Mouse (Mus musculus): ENCODE measurements around the gene Izumo4. TPM values are rescaled to one million over a fixed set of nuclear protein-coding genes. Genes with fewer than 3 reads are reported as not detected.
A peak's percentile ranks its signal among the peaks of the same experiment; 100 is the strongest.

Izumo4 gene
- polyA plus RNA-seq, 1 experiment from 2014 or later = 10.4 TPM

- H3K4me1 ChIP-seq (ENCODE audit: control insufficient read depth, low read depth, low read length) = peaks cover 55% of the 10 kb centered on the region
- peak overlapping the region; percentile 73 for H3K9ac ChIP-seq (ENCODE audit: low read depth, low read length)
- 0 out of 2 replicates have a peak overlapping the region, but pooled peaks have one; percentile 80 for H3K4me2 ChIP-seq (ENCODE audit: low read depth, low read length)
Observed at GRCm38 (mm10) chr10:80679556-80680259, 22.3 kb upstream of the Izumo4 start.

GRCm38 (mm10) chr10:80680260-80680696 lies 21.7 kb upstream of the Izumo4 start:
- no peaks in the 10 kb centered on the region for H3K27me3 ChIP-seq (ENCODE audit: control insufficient read depth, insufficient read depth, low read depth, low read length)
- no peak overlapping the region for H3K4me3 ChIP-seq (ENCODE audit: low read depth, low read length)
- H3K4me1 ChIP-seq (ENCODE audit: control insufficient read depth, low read depth, low read length) = peaks cover 54% of the 10 kb centered on the region
- no peak for ATAC-seq (ENCODE audit: low read depth)
- peak overlapping the region; percentile 100 for H3K27ac ChIP-seq (ENCODE audit: low read length)
- 59% methylated on average over 2 of the region's 2 CpGs for WGBS (ENCODE audit: insufficient replicate concordance)
- no peaks in the 10 kb centered on the region for H3K36me3 ChIP-seq (ENCODE audit: control insufficient read depth, insufficient read depth)
- no peaks in the 10 kb centered on the region for H3K9me3 ChIP-seq (replicated peaks; ENCODE audit: control insufficient read depth, low read length)
- peak overlapping the region; percentile 17; the same call in 1 of the 2 replicates for H3K9ac ChIP-seq (ENCODE audit: low read depth, low read length)
- no peak overlapping the region for H3K4me2 ChIP-seq (ENCODE audit: low read depth, low read length)

More at GRCm38 (mm10) chr10:80679556-80680259, 22.3 kb upstream of the Izumo4 start:
- 52% methylated on average over 9 of the region's 9 CpGs for WGBS (ENCODE audit: insufficient replicate concordance)
- Histone ChIP-seq H3K4me3 (ENCODE audit: low read depth, low read length) (no peak overlapping the region), H3K36me3 (ENCODE audit: control insufficient read depth, insufficient read depth) (no peaks in the 10 kb centered on the region), H3K27me3 (ENCODE audit: control insufficient read depth, insufficient read depth, low read depth, low read length) (no peaks in the 10 kb centered on the region), H3K9me3 (replicated peaks; ENCODE audit: control insufficient read depth, low read length) (no peaks in the 10 kb centered on the region), H3K27ac (ENCODE audit: low read length) (peak overlapping the region; percentile 100)
- no peak for ATAC-seq (ENCODE audit: low read depth)

- no peak overlapping the region for H3K9ac ChIP-seq (ENCODE audit: low read depth, low read length)
- H3K27ac ChIP-seq (ENCODE audit: low read length) = peak overlapping the region; percentile 24
- no peaks in the 10 kb centered on the region for H3K9me3 ChIP-seq (replicated peaks; ENCODE audit: control insufficient read depth, low read length)
- no peak overlapping the region for H3K4me2 ChIP-seq (ENCODE audit: low read depth, low read length)
- peaks cover 9% of the 10 kb centered on the region for H3K36me3 ChIP-seq (ENCODE audit: control insufficient read depth, insufficient read depth)
- peaks cover 57% of the 10 kb centered on the region for H3K4me1 ChIP-seq (ENCODE audit: control insufficient read depth, low read depth, low read length)
- H3K27me3 ChIP-seq (ENCODE audit: control insufficient read depth, insufficient read depth, low read depth, low read length) = no peaks in the 10 kb centered on the region
- no peak overlapping the region for H3K4me3 ChIP-seq (ENCODE audit: low read depth, low read length)
- 77% methylated on average over 6 of the region's 6 CpGs for WGBS (ENCODE audit: insufficient replicate concordance)
- ATAC-seq (ENCODE audit: low read depth) = no peak
Observed at GRCm38 (mm10) chr10:80682003-80682402, 20.0 kb upstream of the Izumo4 start.

GRCm38 (mm10) chr10:80683647-80684046 lies 18.3 kb upstream of the Izumo4 start:
- no peak for ATAC-seq (ENCODE audit: low read depth)
- Histone ChIP-seq H3K9me3 (replicated peaks; ENCODE audit: control insufficient read depth, low read length) (no peaks in the 10 kb centered on the region), H3K4me1 (ENCODE audit: control insufficient read depth, low read depth, low read length) (peaks cover 40% of the 10 kb centered on the region), H3K4me3 (ENCODE audit: low read depth, low read length) (no peak overlapping the region), H3K4me2 (ENCODE audit: low read depth, low read length) (no peak overlapping the region), H3K27me3 (ENCODE audit: control insufficient read depth, insufficient read depth, low read depth, low read length) (no peaks in the 10 kb centered on the region), H3K36me3 (ENCODE audit: control insufficient read depth, insufficient read depth) (peaks cover 11% of the 10 kb centered on the region), H3K27ac (ENCODE audit: low read length) (peak overlapping the region; percentile 88), H3K9ac (ENCODE audit: low read depth, low read length) (peak overlapping the region; percentile 7; the same call in 1 of the 2 replicates)
- WGBS (ENCODE audit: insufficient replicate concordance) = 80% methylated on average over 1 of the region's 1 CpGs

GRCm38 (mm10) chr10:80684214-80684613 lies 17.8 kb upstream of the Izumo4 start:
- Histone ChIP-seq H3K4me2 (ENCODE audit: low read depth, low read length) (no peak overlapping the region), H3K27me3 (ENCODE audit: control insufficient read depth, insufficient read depth, low read depth, low read length) (no peaks in the 10 kb centered on the region), H3K4me1 (ENCODE audit: control insufficient read depth, low read depth, low read length) (peaks cover 35% of the 10 kb centered on the region), H3K9me3 (replicated peaks; ENCODE audit: control insufficient read depth, low read length) (no peaks in the 10 kb centered on the region), H3K4me3 (ENCODE audit: low read depth, low read length) (no peak overlapping the region), H3K36me3 (ENCODE audit: control insufficient read depth, insufficient read depth) (peaks cover 11% of the 10 kb centered on the region), H3K9ac (ENCODE audit: low read depth, low read length) (peak overlapping the region; percentile 19), H3K27ac (ENCODE audit: low read length) (peak overlapping the region; percentile 88)
- 44% methylated on average over 6 of the region's 6 CpGs for WGBS (ENCODE audit: insufficient replicate concordance)
- peak; percentile 70 for ATAC-seq (ENCODE audit: low read depth)

GRCm38 (mm10) chr10:80684984-80685383 lies 17.0 kb upstream of the Izumo4 start:
- Histone ChIP-seq H3K27me3 (ENCODE audit: control insufficient read depth, insufficient read depth, low read depth, low read length) (no peaks in the 10 kb centered on the region), H3K36me3 (ENCODE audit: control insufficient read depth, insufficient read depth) (peaks cover 19% of the 10 kb centered on the region), H3K4me2 (ENCODE audit: low read depth, low read length) (peak overlapping the region; percentile 53), H3K9me3 (replicated peaks; ENCODE audit: control insufficient read depth, low read length) (no peaks in the 10 kb centered on the region), H3K27ac (ENCODE audit: low read length) (peak overlapping the region; percentile 88), H3K4me1 (ENCODE audit: control insufficient read depth, low read depth, low read length) (peaks cover 27% of the 10 kb centered on the region), H3K4me3 (ENCODE audit: low read depth, low read length) (peak overlapping the region; percentile 18; the same call in 1 of the 2 replicates), H3K9ac (ENCODE audit: low read depth, low read length) (peak overlapping the region; percentile 44)
- peak; percentile 82 for ATAC-seq (ENCODE audit: low read depth)
- WGBS (ENCODE audit: insufficient replicate concordance) = 27% methylated on average over 4 of the region's 4 CpGs

GRCm38 (mm10) chr10:80686617-80687016 lies 15.4 kb upstream of the Izumo4 start:
- Histone ChIP-seq H3K4me1 (ENCODE audit: control insufficient read depth, low read depth, low read length) (peaks cover 24% of the 10 kb centered on the region), H3K4me2 (ENCODE audit: low read depth, low read length) (no peak overlapping the region), H3K4me3 (ENCODE audit: low read depth, low read length) (no peak overlapping the region), H3K9me3 (replicated peaks; ENCODE audit: control insufficient read depth, low read length) (no peaks in the 10 kb centered on the region), H3K27me3 (ENCODE audit: control insufficient read depth, insufficient read depth, low read depth, low read length) (no peaks in the 10 kb centered on the region), H3K27ac (ENCODE audit: low read length) (peak overlapping the region; percentile 88), H3K36me3 (ENCODE audit: control insufficient read depth, insufficient read depth) (peaks cover 30% of the 10 kb centered on the region), H3K9ac (ENCODE audit: low read depth, low read length) (no peak overlapping the region)
- no peak for ATAC-seq (ENCODE audit: low read depth)
- 88% methylated on average over 3 of the region's 3 CpGs for WGBS (ENCODE audit: insufficient replicate concordance)

- Histone ChIP-seq H3K27ac (ENCODE audit: low read length) (no peak overlapping the region), H3K9ac (ENCODE audit: low read depth, low read length) (no peak overlapping the region), H3K9me3 (replicated peaks; ENCODE audit: control insufficient read depth, low read length) (no peaks in the 10 kb centered on the region), H3K4me3 (ENCODE audit: low read depth, low read length) (no peak overlapping the region), H3K27me3 (ENCODE audit: control insufficient read depth, insufficient read depth, low read depth, low read length) (no peaks in the 10 kb centered on the region), H3K36me3 (ENCODE audit: control insufficient read depth, insufficient read depth) (peaks cover 30% of the 10 kb centered on the region), H3K4me1 (ENCODE audit: control insufficient read depth, low read depth, low read length) (peaks cover 36% of the 10 kb centered on the region), H3K4me2 (ENCODE audit: low read depth, low read length) (no peak overlapping the region)
- peak; percentile 40; the same call in 1 of the 2 replicates for ATAC-seq (ENCODE audit: low read depth)
- 44% methylated on average over 5 of the region's 5 CpGs for WGBS (ENCODE audit: insufficient replicate concordance)
Observed at GRCm38 (mm10) chr10:80687850-80688249, 14.1 kb upstream of the Izumo4 start.
